Mouse (Mus musculus): ENCODE results near the gene Tfcp2. TPM values are rescaled to one million over a fixed set of nuclear protein-coding genes. Genes with fewer than 3 reads are reported as not detected.
"Not testable (repeated sequence)": the region's sequence is repeated elsewhere in the genome, so short reads cannot be mapped to it uniquely, and the experiment has no call there.

Gene Tfcp2
- polyA plus RNA-seq, 1 experiment = 9.4 TPM

DNA sequence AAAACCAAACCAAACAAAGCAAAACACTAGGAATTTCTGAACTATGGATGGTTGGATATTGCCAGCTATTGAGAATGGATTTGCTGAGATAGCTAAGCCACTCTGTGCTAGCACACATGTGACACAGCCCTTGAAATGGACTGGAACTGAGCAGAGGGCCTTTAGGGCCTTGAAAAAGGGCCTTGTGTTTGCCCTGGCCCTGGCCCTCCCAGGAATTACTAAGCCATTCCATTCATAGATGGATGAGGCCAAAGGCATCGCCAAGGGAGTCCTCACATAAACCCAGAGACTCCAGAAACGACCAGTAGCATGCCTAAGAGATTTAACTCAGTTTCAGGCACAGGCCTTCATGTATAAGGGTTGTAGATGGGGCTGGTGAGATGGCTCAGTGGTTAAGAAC, 14.7 kb upstream of the Tfcp2 start:
- no peak overlapping the region for H3K4me3 ChIP-seq (ENCODE audit: insufficient read depth, low read length)
- H3K27ac ChIP-seq (ENCODE audit: insufficient read depth, low read depth, low read length) = no peak overlapping the region
- H3K4me1 ChIP-seq (ENCODE audit: control insufficient read depth, insufficient read depth, low read length) = no peaks in the 10 kb centered on the region
- TF ChIP-seq CTCF (IDR thresholded peaks at IDR 0.05; ENCODE audit: low read depth, low read length) = no peak
- TF ChIP-seq POLR2A (IDR thresholded peaks at IDR 0.05; ENCODE audit: borderline replicate concordance, low read depth, low read length) = no peak

GRCm38 (mm10) chr15:100557705-100558433, 6.1 kb upstream of the Tfcp2 start:
- TF ChIP-seq CTCF (IDR thresholded peaks at IDR 0.05; ENCODE audit: low read depth, low read length) (no peak), POLR2A (IDR thresholded peaks at IDR 0.05; ENCODE audit: borderline replicate concordance, low read depth, low read length) (no peak)
- no peak overlapping the region for H3K4me3 ChIP-seq (ENCODE audit: insufficient read depth, low read length)
- no peaks in the 10 kb centered on the region for H3K4me1 ChIP-seq (ENCODE audit: control insufficient read depth, insufficient read depth, low read length)
- no peak overlapping the region for H3K27ac ChIP-seq (ENCODE audit: insufficient read depth, low read depth, low read length)

GRCm38 (mm10) chr15:100556378-100556777, 4.6 kb upstream of the Tfcp2 start:
- peaks cover 3% of the 10 kb centered on the region; the same call in 1 of the 2 replicates for H3K4me1 ChIP-seq (ENCODE audit: control insufficient read depth, insufficient read depth, low read length)
- H3K4me3 ChIP-seq (ENCODE audit: insufficient read depth, low read length) = no peak overlapping the region
- H3K27ac ChIP-seq (ENCODE audit: insufficient read depth, low read depth, low read length) = no peak overlapping the region
- TF ChIP-seq CTCF (IDR thresholded peaks at IDR 0.05; ENCODE audit: low read depth, low read length) (no peak), POLR2A (IDR thresholded peaks at IDR 0.05; ENCODE audit: borderline replicate concordance, low read depth, low read length) (no peak)

DNA sequence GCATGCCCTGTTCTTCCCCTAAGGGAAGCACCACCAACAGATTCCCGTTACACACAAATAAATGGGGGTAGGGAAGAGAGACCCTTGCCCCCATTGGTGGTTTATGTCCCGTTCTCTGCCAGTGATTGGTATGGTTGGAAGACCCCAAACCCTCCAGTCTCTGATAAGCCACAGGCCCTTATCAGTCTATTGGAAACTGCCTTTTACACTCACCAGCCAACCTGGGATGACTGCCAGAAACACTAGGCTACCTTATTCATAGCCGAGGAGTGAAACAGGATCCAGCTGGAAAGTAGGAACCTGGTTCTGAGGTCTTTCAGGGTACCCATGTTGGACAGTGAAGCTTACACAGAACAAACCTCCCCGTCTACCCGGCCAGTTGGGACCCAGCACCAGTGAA, 4.2 kb upstream of the Tfcp2 start:
- peaks cover 3% of the 10 kb centered on the region; the same call in 1 of the 2 replicates for H3K4me1 ChIP-seq (ENCODE audit: control insufficient read depth, insufficient read depth, low read length)
- TF ChIP-seq POLR2A (IDR thresholded peaks at IDR 0.05; ENCODE audit: borderline replicate concordance, low read depth, low read length) (no peak), CTCF (IDR thresholded peaks at IDR 0.05; ENCODE audit: low read depth, low read length) (no peak)
- no peak overlapping the region for H3K27ac ChIP-seq (ENCODE audit: insufficient read depth, low read depth, low read length)
- H3K4me3 ChIP-seq (ENCODE audit: insufficient read depth, low read length) = no peak overlapping the region

GRCm38 (mm10) chr15:100550280-100550679, 1.5 kb downstream of the Tfcp2 start:
- Histone ChIP-seq H3K4me1 (ENCODE audit: control insufficient read depth, insufficient read depth, low read length) (peaks cover 3% of the 10 kb centered on the region; the same call in 1 of the 2 replicates), H3K27ac (ENCODE audit: insufficient read depth, low read depth, low read length) (no peak overlapping the region), H3K4me3 (ENCODE audit: insufficient read depth, low read length) (no peak overlapping the region)
- no peak for TF ChIP-seq CTCF (IDR thresholded peaks at IDR 0.05; ENCODE audit: low read depth, low read length)

GRCm38 (mm10) chr15:100543651-100544030, 8.2 kb downstream of the Tfcp2 start:
- not testable (repeated sequence) for H3K27ac ChIP-seq (ENCODE audit: insufficient read depth, low read depth, low read length); H3K4me1 ChIP-seq (ENCODE audit: control insufficient read depth, insufficient read depth, low read length); H3K4me3 ChIP-seq (ENCODE audit: insufficient read depth, low read length)

- not testable (repeated sequence) for H3K4me3 ChIP-seq (ENCODE audit: insufficient read depth, low read length); H3K27ac ChIP-seq (ENCODE audit: insufficient read depth, low read depth, low read length); H3K4me1 ChIP-seq (ENCODE audit: control insufficient read depth, insufficient read depth, low read length)
Measured at GRCm38 (mm10) chr15:100542876-100543650, 8.7 kb downstream of the Tfcp2 start.

DNA sequence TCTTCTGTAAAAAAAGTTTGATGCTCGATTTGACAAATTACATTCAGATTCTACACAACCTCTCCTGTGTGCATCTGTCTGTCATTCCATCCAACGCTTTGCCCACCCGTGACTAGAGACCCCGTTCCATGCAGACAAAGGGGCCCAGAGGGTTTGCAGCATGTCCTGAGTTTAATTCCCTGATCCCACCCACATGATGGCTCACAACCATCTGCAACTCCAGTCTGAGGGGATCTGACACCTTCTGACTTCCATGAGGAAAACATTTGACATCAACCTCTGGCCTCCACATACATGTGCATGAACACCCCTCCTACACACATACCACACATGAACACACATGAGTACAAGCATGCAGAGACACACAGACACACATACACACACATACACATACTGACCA, 10.4 kb downstream of the Tfcp2 start:
- no peak overlapping the region for H3K4me3 ChIP-seq (ENCODE audit: insufficient read depth, low read length)
- no peak overlapping the region for H3K27ac ChIP-seq (ENCODE audit: insufficient read depth, low read depth, low read length)
- H3K4me1 ChIP-seq (ENCODE audit: control insufficient read depth, insufficient read depth, low read length) = 0 out of 2 replicates have a peak, but pooled peaks cover 2% of the 10 kb centered on the region
- TF ChIP-seq CTCF (IDR thresholded peaks at IDR 0.05; ENCODE audit: low read depth, low read length) (no peak), POLR2A (IDR thresholded peaks at IDR 0.05; ENCODE audit: borderline replicate concordance, low read depth, low read length) (no peak)

DNA sequence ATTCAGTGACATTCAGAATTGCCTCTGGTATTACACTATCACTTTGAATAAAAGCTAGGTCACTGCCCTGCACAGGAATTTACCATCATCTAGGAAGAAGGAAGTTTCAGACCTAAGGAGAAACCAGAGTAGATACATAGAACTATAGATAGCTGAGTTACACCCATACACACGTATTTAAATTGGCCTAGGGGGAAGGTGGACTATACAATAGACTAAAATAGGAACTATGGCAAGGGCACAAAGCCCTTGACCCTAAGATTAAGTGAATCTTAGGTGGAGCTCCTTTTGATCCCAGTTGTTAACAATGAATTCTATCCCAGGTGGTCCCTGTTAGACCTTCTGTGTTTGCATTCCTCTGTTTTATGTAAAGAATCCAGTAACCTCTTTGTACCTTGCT, 10.8 kb downstream of the Tfcp2 start:
- not testable (repeated sequence) for H3K4me1 ChIP-seq (ENCODE audit: control insufficient read depth, insufficient read depth, low read length); H3K27ac ChIP-seq (ENCODE audit: insufficient read depth, low read depth, low read length); H3K4me3 ChIP-seq (ENCODE audit: insufficient read depth, low read length)

- H3K27ac ChIP-seq (ENCODE audit: insufficient read depth, low read depth, low read length) = no peak overlapping the region
- TF ChIP-seq CTCF (IDR thresholded peaks at IDR 0.05; ENCODE audit: low read depth, low read length) (no peak), POLR2A (IDR thresholded peaks at IDR 0.05; ENCODE audit: borderline replicate concordance, low read depth, low read length) (no peak)
- 0 out of 2 replicates have a peak, but pooled peaks cover 2% of the 10 kb centered on the region for H3K4me1 ChIP-seq (ENCODE audit: control insufficient read depth, insufficient read depth, low read length)
- H3K4me3 ChIP-seq (ENCODE audit: insufficient read depth, low read length) = no peak overlapping the region
Measured at GRCm38 (mm10) chr15:100539411-100539810, 12.4 kb downstream of the Tfcp2 start.

Measured in bone marrow macrophage, adult 2 months (primary cell).